Mouse (Mus musculus): Measurements from ENCODE around the gene Pard3b. TPM values are rescaled to one million over a fixed set of nuclear protein-coding genes. Genes with fewer than 3 reads are reported as not detected.

The Pard3b gene
- polyA plus RNA-seq, 1 experiment from 2014 or later: 19.9 TPM

DNA sequence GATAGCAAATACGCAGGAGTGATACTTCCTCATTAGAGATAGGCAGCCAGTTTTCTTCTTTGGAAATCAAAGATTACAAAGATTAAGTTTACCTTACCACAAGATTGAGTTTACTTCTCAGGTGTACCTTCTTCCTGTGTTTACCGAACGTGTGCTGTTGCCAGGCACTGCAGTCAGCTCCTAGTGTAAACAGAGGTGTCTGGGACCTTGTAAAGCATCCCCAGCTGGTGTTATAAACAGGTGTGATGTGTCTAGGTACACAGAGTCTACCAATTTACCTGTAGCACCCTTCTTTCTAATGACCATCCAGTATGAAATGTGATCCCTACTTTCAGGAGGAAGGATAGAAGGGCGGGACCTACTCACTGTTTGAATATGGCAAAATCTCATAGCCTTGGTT, 410.0 kb downstream of the Pard3b start:
- 69% methylated on average over 4 of the region's 4 CpGs for WGBS
- H3K36me3 ChIP-seq: no peaks in the 10 kb centered on the region
- no peak overlapping the region for H3K9ac ChIP-seq
- no peak overlapping the region for H3K27ac ChIP-seq
- ATAC-seq (ENCODE audit: insufficient number of reproducible peaks, insufficient read depth, low FRiP score, low TSS enrichment, low read depth): no peak
- no peaks in the 10 kb centered on the region for H3K27me3 ChIP-seq
- H3K4me2 ChIP-seq: no peak overlapping the region
- no peaks in the 10 kb centered on the region for H3K4me1 ChIP-seq
- H3K4me3 ChIP-seq: no peak overlapping the region
- no peaks in the 10 kb centered on the region for H3K9me3 ChIP-seq

DNA sequence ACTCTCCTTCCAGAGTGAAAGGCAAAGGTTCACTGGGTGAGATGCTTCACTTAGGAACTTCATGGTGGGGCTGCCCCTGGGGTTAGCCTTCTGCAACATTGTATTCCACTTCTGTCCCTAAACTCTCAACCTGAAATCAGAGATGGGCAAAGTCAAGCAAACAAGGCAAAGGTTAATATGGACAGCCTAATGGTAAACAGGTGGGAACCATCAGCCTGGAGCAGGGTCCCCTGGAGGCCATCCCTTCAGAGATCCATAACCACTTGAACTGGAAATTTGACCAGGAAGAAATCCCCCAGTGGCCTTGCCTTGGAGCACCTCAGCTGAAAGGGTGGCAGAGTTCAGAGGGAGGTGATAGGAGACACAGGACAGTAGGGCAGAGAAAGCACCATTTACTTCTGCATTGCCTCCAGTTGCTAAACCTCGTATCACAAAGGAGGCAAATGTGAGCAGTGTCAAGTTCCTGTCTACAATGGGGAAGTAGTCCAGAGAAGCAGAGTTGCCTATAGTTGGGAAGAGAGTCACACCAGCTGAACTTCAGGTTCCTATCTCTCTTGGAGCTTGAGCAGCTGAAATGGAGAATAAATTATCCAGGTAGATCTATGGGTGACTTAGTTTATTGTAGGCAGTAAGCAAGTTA, 412.7 kb downstream of the Pard3b start:
- Histone ChIP-seq H3K27me3 (no peaks in the 10 kb centered on the region), H3K4me3 (no peak overlapping the region), H3K9ac (no peak overlapping the region), H3K4me1 (no peaks in the 10 kb centered on the region), H3K9me3 (no peaks in the 10 kb centered on the region), H3K4me2 (no peak overlapping the region), H3K36me3 (no peaks in the 10 kb centered on the region), H3K27ac (no peak overlapping the region)
- 23% methylated on average over 1 of the region's 1 CpGs for WGBS
- ATAC-seq (ENCODE audit: insufficient number of reproducible peaks, insufficient read depth, low FRiP score, low TSS enrichment, low read depth): no peak

DNA sequence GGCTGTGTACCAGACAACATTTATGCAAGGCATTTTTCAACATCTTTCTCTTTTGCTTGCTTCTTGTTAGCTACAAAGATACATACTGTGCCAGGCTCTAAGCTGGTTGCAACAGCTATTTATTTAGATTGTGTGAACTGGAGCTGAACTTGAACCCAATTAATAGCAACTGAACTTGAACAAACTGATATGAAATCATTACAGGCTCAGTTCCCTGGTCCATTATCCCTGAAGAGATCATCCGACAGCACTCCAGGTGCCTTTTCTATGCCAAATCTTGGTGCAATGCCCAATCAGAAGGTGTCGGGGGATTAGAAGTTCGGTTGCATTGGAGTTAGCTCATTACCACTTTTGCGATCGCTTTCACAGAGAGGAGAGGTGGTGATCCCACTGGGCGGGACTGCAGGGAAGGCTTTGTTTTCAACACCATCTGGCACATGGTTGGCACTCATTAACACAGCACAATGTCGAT, 414.6 kb downstream of the Pard3b start:
- no peak overlapping the region for H3K9ac ChIP-seq
- H3K4me2 ChIP-seq: no peak overlapping the region
- no peak for ATAC-seq (ENCODE audit: insufficient number of reproducible peaks, insufficient read depth, low FRiP score, low TSS enrichment, low read depth)
- no peaks in the 10 kb centered on the region for H3K9me3 ChIP-seq
- H3K4me1 ChIP-seq: no peaks in the 10 kb centered on the region
- no peak overlapping the region for H3K27ac ChIP-seq
- 73% methylated on average over 7 of the region's 7 CpGs for WGBS
- H3K27me3 ChIP-seq: no peaks in the 10 kb centered on the region
- H3K4me3 ChIP-seq: no peak overlapping the region
- H3K36me3 ChIP-seq: no peaks in the 10 kb centered on the region

DNA sequence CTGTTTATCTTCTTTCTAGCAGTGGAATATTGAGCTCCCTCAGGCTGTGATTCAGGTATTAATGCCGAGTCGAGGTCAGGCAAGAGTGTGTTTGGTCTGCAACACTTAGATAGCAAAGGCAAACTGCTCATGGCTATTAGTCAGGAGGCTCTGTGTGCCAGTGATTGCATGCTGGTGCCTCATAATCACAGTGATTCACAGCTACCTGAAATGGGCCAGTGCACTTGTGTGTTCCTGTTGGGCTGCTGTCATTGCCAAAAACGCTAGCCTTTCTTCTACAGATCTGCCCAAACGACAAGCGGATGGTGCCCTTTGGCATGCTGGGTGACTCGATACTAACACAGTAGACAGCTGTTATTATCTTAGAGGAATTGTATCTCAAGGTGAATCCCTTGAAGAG, 416.7 kb downstream of the Pard3b start:
- Histone ChIP-seq H3K27me3 (no peaks in the 10 kb centered on the region), H3K9me3 (no peaks in the 10 kb centered on the region), H3K36me3 (no peaks in the 10 kb centered on the region), H3K4me3 (no peak overlapping the region), H3K27ac (no peak overlapping the region), H3K4me1 (no peaks in the 10 kb centered on the region), H3K4me2 (no peak overlapping the region), H3K9ac (no peak overlapping the region)
- ATAC-seq (ENCODE audit: insufficient number of reproducible peaks, insufficient read depth, low FRiP score, low TSS enrichment, low read depth): no peak
- WGBS: 70% methylated on average over 6 of the region's 6 CpGs

DNA sequence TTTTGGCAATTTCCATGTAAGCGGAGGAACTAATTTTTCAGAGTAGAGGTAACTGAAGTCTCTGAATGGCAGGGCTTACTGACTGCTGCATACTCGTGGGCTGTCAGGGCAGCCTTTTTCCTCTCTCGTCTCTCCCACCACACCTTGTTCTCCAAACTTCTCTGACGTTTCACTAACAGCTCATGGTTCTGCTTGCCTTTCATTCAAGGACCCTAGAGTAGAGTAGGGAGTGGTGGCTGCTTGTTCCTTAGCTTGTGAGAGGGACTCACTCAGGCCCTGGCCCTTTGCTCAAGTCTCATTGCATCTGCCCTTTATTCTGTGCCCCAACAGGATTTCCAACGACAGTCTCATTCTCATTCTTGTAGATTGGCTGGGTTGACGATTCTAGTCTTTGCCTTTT, 432.0 kb downstream of the Pard3b start:
- WGBS: 74% methylated on average over 6 of the region's 6 CpGs
- Histone ChIP-seq H3K9me3 (peaks cover 16% of the 10 kb centered on the region), H3K27ac (no peak overlapping the region), H3K4me3 (no peak overlapping the region), H3K36me3 (no peaks in the 10 kb centered on the region), H3K4me1 (peaks cover 5% of the 10 kb centered on the region; the same call in 1 of the 2 replicates), H3K4me2 (no peak overlapping the region), H3K27me3 (no peaks in the 10 kb centered on the region), H3K9ac (no peak overlapping the region)
- ATAC-seq (ENCODE audit: insufficient number of reproducible peaks, insufficient read depth, low FRiP score, low TSS enrichment, low read depth): no peak

DNA sequence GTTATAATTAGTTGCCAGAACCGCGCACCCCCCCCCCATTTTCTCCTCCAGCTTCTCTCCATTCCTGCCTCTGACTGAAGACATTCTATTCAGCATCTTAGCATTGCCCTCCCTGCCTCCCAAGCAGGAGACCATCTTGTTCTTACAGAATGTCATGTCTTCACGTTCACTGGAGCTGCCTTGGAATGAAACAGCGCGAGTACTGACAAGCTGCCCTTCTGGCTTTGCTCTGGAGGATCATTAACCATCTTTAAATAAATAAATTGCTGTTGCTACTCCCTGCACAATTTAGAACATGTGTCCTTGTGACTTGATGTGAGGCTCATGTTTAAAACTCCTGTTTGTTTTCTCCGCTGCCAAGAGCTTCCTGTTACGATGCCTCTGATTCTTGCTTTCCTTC, 432.5 kb downstream of the Pard3b start:
- WGBS: 45% methylated on average over 7 of the region's 7 CpGs
- no peak for ATAC-seq (ENCODE audit: insufficient number of reproducible peaks, insufficient read depth, low FRiP score, low TSS enrichment, low read depth)

DNA sequence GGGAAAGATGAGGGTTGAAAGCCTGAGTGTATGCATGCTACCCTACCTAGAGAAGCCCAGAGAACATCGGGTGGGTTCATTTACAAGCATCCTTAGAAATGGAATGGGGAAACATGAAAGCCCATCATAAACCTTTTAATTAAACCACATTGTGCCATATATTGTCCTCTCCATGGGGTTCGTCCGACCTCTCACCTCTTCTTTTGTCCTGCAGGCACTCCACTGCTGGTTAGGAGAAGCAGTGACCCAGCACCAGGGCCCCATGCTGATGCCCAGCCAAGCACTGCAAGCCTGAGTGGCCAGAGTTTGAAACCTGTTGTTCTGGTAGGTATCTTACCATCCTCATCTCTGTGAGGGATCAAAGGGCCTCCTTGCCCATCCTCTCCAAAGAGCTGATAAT, 437.5 kb downstream of the Pard3b start:
- Histone ChIP-seq H3K4me2 (no peak overlapping the region), H3K9ac (no peak overlapping the region), H3K4me3 (no peak overlapping the region), H3K9me3 (no peaks in the 10 kb centered on the region), H3K4me1 (peaks cover 2% of the 10 kb centered on the region; the same call in 1 of the 2 replicates), H3K27ac (no peak overlapping the region), H3K36me3 (no peaks in the 10 kb centered on the region), H3K27me3 (no peaks in the 10 kb centered on the region)
- ATAC-seq (ENCODE audit: insufficient number of reproducible peaks, insufficient read depth, low FRiP score, low TSS enrichment, low read depth): no peak
- WGBS: 61% methylated on average over 3 of the region's 3 CpGs

More for the DNA sequence above, 432.5 kb downstream of the Pard3b start:
- Histone ChIP-seq H3K9me3 (peaks cover 16% of the 10 kb centered on the region), H3K36me3 (no peaks in the 10 kb centered on the region), H3K9ac (no peak overlapping the region), H3K27me3 (no peaks in the 10 kb centered on the region), H3K27ac (no peak overlapping the region), H3K4me1 (peaks cover 5% of the 10 kb centered on the region; the same call in 1 of the 2 replicates), H3K4me2 (no peak overlapping the region), H3K4me3 (no peak overlapping the region)

DNA sequence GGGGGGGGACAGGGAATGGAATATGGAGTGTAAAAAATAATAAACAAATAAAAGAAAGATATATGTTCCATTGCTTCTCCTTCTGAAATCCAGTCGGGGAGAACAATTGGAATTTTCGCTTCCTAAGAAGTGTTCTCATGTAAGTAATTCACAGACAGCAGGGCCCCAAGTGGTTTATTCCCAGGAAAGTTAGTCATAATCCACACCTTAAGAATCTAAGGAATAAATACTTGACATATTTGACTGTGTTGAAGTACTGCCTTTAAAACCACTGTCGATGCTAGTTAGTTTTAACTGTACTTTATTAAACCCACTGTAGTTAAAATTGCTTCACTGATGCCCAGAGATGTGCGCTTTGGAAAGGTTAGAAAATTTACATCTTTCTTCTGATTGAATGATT, 442.5 kb downstream of the Pard3b start:
- Histone ChIP-seq H3K9me3 (no peaks in the 10 kb centered on the region), H3K36me3 (no peaks in the 10 kb centered on the region), H3K4me2 (no peak overlapping the region), H3K27ac (no peak overlapping the region), H3K27me3 (no peaks in the 10 kb centered on the region), H3K9ac (no peak overlapping the region), H3K4me1 (peaks cover 6% of the 10 kb centered on the region; the same call in 1 of the 2 replicates), H3K4me3 (no peak overlapping the region)
- WGBS: 86% methylated on average over 4 of the region's 4 CpGs
- ATAC-seq (ENCODE audit: insufficient number of reproducible peaks, insufficient read depth, low FRiP score, low TSS enrichment, low read depth): no peak

DNA sequence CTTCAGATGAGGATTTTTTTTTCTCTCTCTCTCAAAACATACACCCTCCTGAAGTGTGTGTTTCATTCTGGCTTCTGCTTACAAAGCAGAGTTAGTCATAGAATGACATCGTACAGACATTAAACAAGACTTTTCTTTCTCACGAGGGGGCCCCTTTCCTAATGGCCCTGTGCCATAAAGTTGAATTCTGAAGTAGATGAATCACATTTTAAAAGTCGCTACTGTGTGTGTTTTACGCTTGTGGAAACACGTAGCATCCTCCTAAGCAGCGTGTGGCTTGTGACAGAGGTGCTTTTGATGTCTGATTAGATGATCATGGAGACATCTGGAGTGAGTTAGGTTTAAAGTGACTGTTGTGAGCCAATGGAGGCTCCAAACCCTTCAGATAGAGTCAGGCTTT, 447.4 kb downstream of the Pard3b start:
- WGBS: 6% methylated on average over 6 of the region's 6 CpGs
- Histone ChIP-seq H3K36me3 (no peaks in the 10 kb centered on the region), H3K27ac (no peak overlapping the region), H3K4me1 (peaks cover 14% of the 10 kb centered on the region), H3K9ac (no peak overlapping the region), H3K27me3 (no peaks in the 10 kb centered on the region), H3K4me3 (no peak overlapping the region), H3K9me3 (no peaks in the 10 kb centered on the region), H3K4me2 (peak overlapping the region; percentile 29)
- no peak for ATAC-seq (ENCODE audit: insufficient number of reproducible peaks, insufficient read depth, low FRiP score, low TSS enrichment, low read depth)

DNA sequence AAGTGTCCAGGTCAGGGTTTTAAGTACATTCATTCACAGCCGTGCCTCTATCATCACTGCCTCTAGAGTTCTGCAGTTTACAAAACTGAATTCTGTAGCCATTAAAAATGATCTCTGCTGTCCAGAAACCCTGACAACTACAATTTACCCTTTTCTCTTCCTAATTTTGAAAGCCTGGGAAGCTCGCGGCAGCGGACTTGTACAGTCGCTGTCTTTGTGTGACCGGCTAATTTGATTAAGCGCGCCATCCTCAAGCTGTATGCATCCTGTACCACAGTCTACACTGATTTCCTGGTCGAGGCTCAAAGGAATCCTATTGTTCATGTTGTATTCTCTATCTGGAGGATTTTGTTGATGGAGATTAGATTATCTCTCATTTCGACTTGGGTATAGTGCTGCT, 448.8 kb downstream of the Pard3b start:
- 25% methylated on average over 10 of the region's 10 CpGs for WGBS

DNA sequence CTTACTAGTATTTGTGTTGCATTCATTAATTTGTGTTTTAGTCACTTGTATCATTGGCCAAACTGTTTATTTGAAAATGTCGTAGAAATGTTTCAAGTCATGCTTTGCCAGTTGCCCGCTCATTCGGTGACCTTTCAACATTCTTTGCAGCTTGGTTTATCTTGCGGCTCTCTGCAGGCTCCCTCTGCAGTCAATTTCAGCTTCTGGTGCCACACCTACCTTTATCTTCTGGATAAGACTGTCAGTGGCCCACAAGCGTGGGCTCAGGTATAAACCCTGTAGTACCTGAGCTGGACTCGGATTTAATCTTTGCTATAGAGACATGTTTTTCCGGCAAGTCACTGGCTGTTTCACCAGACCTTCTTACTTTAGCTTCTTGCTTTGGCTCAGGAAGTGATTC, 456.3 kb downstream of the Pard3b start:
- no peak for ATAC-seq (ENCODE audit: insufficient number of reproducible peaks, insufficient read depth, low FRiP score, low TSS enrichment, low read depth)
- WGBS: 87% methylated on average over 7 of the region's 7 CpGs
- H3K4me3 ChIP-seq: no peak overlapping the region

More for the DNA sequence above, 448.8 kb downstream of the Pard3b start:
- H3K4me3 ChIP-seq: no peak overlapping the region
- H3K4me2 ChIP-seq: peak overlapping the region; percentile 20; the same call in 1 of the 2 replicates
- H3K9me3 ChIP-seq: no peaks in the 10 kb centered on the region
- no peak for ATAC-seq (ENCODE audit: insufficient number of reproducible peaks, insufficient read depth, low FRiP score, low TSS enrichment, low read depth)
- no peaks in the 10 kb centered on the region for H3K27me3 ChIP-seq
- H3K4me1 ChIP-seq: peaks cover 14% of the 10 kb centered on the region
- no peaks in the 10 kb centered on the region for H3K36me3 ChIP-seq
- H3K27ac ChIP-seq: no peak overlapping the region
- H3K9ac ChIP-seq: no peak overlapping the region

DNA sequence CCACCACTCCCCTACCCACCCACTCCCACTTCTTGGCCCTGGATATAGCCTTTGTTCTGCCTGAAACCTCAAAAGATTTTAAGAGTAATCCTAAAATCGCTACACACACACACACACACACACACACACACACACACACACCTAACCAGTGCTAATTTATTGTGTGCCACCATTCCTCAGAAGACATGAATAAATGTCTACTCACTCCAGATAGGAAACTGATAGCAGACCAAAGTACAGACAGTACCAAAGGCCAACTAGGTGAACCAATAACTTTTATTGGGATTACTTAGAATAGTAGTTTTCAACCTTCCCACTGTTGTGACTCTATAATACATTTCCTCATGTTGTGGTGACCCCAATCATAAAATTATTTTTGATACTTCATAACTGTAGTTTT, 483.8 kb downstream of the Pard3b start:
- no peak overlapping the region for H3K27ac ChIP-seq
- no peak overlapping the region for H3K9ac ChIP-seq
- 93% methylated on average over 1 of the region's 1 CpGs for WGBS
- H3K27me3 ChIP-seq: no peaks in the 10 kb centered on the region
- H3K9me3 ChIP-seq: no peaks in the 10 kb centered on the region; the same call in 1 of the 2 replicates
- no peak overlapping the region for H3K4me2 ChIP-seq
- H3K4me3 ChIP-seq: no peak overlapping the region
- H3K4me1 ChIP-seq: no peaks in the 10 kb centered on the region
- H3K36me3 ChIP-seq: no peaks in the 10 kb centered on the region
- ATAC-seq (ENCODE audit: insufficient number of reproducible peaks, insufficient read depth, low FRiP score, low TSS enrichment, low read depth): no peak

More for the DNA sequence above, 456.3 kb downstream of the Pard3b start:
- H3K27me3 ChIP-seq: no peaks in the 10 kb centered on the region
- H3K27ac ChIP-seq: no peak overlapping the region
- H3K9me3 ChIP-seq: no peaks in the 10 kb centered on the region
- no peaks in the 10 kb centered on the region for H3K36me3 ChIP-seq
- H3K4me1 ChIP-seq: peaks cover 2% of the 10 kb centered on the region; the same call in 1 of the 2 replicates
- H3K4me2 ChIP-seq: no peak overlapping the region
- no peak overlapping the region for H3K9ac ChIP-seq
